ENCODE assay signal across 8 mouse cellular contexts in genomic region chr4:118089939-118090338, GRCm38 (mm10). TPM values are rescaled to one million over a fixed set of nuclear protein-coding genes. Genes with fewer than 3 reads are reported as not detected.
A peak's percentile ranks its signal among the peaks of the same experiment; 100 is the strongest.
DNase-seq lines count a peak whose midpoint lies in the region; ATAC-seq lines count a peak whose summit lies in the region.

No protein-coding gene starts in this region.

- DNase-seq in adrenal gland, adult 18-20 months (ENCODE audit: low spot score in 2 of 2), result peak; percentile 30 to 33
- no peak for DNase-seq in adrenal gland, adult 8-10 months
- DNase-seq in right cerebral cortex, adult 2 months (ENCODE audit: low spot score in 2 of 2), result peak; percentile 33 to 52
- DNase-seq in right cerebral cortex, postnatal 25 days, result no peak
- DNase-seq in kidney, postnatal 25 days, result peak; percentile 62 to 78
- DNase-seq in thymus, postnatal 36 days, result peak; percentile 13 to 17

- ATAC-seq in common myeloid progenitor, adult 5-6 weeks (replicated peaks; ENCODE audit: low read depth, poor library complexity, severe bottlenecking), result peak; percentile 66
- peak; percentile 79 for ATAC-seq in megakaryocyte progenitor cell, adult 5-6 weeks (replicated peaks; ENCODE audit: poor library complexity)

RNA-seq across cellular contexts. Expression of gene St3gal3, which starts 44.8 kb away (rescaled TPM):
- total RNA-seq in adrenal gland, adult 18-20 months (2021), result 10 to 100 TPM; 37.4 to 40.5 TPM
- total RNA-seq in adrenal gland, adult 8-10 months (2022), result 10 to 100 TPM; 30.4 to 40.3 (median 35.3) TPM
- total RNA-seq in common myeloid progenitor, adult 5-6 weeks (2017), result 9.2 and 11.0 TPM in 2 replicates
- total RNA-seq in megakaryocyte progenitor cell, adult 5-6 weeks (2015), result 3.9 and 4.6 TPM in 2 replicates
- total RNA-seq in megakaryocyte progenitor cell, adult 5-6 weeks (2017), result 4.7 and 5.2 TPM in 2 replicates

Comparison
In these comparisons a context has a peak if more than half of its experiments do, and no peak if none do; other contexts are left out.
1. DNase-seq: peak in adrenal gland, adult 18-20 months (2 of 2), right cerebral cortex, adult 2 months (2 of 2), kidney, postnatal 25 days (2 of 2) and thymus, postnatal 36 days (2 of 2); none in adrenal gland, adult 8-10 months (single experiment) and right cerebral cortex, postnatal 25 days (single experiment).